Mouse (Mus musculus) cerebellum, adult 2 months (tissue): ENCODE measurements around the gene Ank3. TPM values are rescaled to one million over a fixed set of nuclear protein-coding genes. Genes with fewer than 3 reads are reported as not detected.

ENCODE experiments used
- DNase-seq, 2 experiments: peaks; one replicate each; pipeline ENCODE4 v3.0.0; 2021
- H3K27ac ChIP-seq: fragments of 200-500 bp; 2 replicates; pipeline ENCODE4 v1.5.1; 2012; ENCODE audit warnings: low read length, control low read depth, inconsistent platforms; ENCODE audit not compliant: insufficient read depth
- H3K27me3 ChIP-seq: fragments of 200-500 bp; 2 replicates; pipeline ENCODE4 v1.6.1; 2012; ENCODE audit warnings: inconsistent platforms, mild to moderate bottlenecking, low read length, moderate library complexity; ENCODE audit not compliant: control insufficient read depth, insufficient read depth
- H3K4me1 ChIP-seq: fragments of 200-500 bp; 2 replicates; pipeline ENCODE4 v1.6.1; 2011; ENCODE audit warnings: low read length; ENCODE audit not compliant: control insufficient read depth, insufficient read depth
- H3K4me3 ChIP-seq: fragments of 200-500 bp; replicated peaks from 2 replicates; pipeline ENCODE3; 2011; ENCODE audit warnings: mild to moderate bottlenecking, low read depth, low read length, control low read depth; ENCODE audit not compliant: insufficient read depth
- CTCF ChIP-seq: fragments of 200-500 bp; IDR thresholded peaks from 2 replicates; pipeline ENCODE4 v1.5.1; 2011; ENCODE audit warnings: low read depth, mild to moderate bottlenecking, control low read depth, low read length, moderate library complexity, borderline replicate concordance; ENCODE audit not compliant: insufficient read depth
- POLR2A ChIP-seq: fragments of 200-500 bp; IDR thresholded peaks from 2 replicates; pipeline ENCODE4 v1.6.1; 2011; ENCODE audit warnings: low read length, control low read depth, borderline replicate concordance; ENCODE audit not compliant: insufficient read depth
- WGBS: fragments of 180-500 bp; shearing (Covaris S2); methylation state at CpG from one replicate; pipeline ENCODE4 v1.1.7; 2018; 5-methylcytosine and 5-hydroxymethylcytosine counted together
- polyA plus RNA-seq: library from polyadenylated mRNA; depleted of rRNA; stranded (reverse); fragments of >200 nt; gene quantifications from 2 replicates; pipeline ENCODE4 v1.2.3, GENCODE M21; 2012

The Ank3 gene
- polyA plus RNA-seq, 1 experiment: 239 TPM

DNA sequence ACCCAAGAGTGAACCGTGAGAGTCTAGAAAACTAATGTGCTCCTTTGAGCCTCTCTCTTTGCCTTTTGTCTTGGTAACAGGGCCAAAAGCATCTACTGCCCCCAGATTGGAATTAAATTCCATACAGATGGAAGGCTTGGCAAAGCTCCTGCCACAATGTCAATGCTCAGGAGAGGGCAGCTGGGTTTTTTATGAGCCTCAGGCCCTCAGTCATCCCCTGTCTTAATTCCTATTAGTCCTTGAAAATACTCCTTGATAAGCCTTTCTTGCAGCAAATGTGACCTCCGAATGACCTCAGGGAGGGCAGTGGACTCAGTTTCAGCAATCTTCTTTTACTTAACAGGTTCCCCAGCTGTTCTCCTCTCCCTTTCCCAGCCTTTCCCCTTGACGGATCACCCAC lies 635.3 kb downstream of the Ank3 start:
- DNase-seq: no peak
- Histone ChIP-seq H3K4me1 (peaks cover 2% of the 10 kb centered on the region; the same call in 1 of the 2 replicates), H3K27ac (no peak overlapping the region), H3K27me3 (no peaks in the 10 kb centered on the region), H3K4me3 (no peak overlapping the region)
- TF ChIP-seq POLR2A (no peak), CTCF (no peak)
- 69% methylated on average over 3 of the region's 3 CpGs for WGBS

- no peak for DNase-seq
- Histone ChIP-seq H3K27me3 (no peaks in the 10 kb centered on the region), H3K4me3 (no peak overlapping the region), H3K27ac (no peak overlapping the region), H3K4me1 (no peaks in the 10 kb centered on the region)
- TF ChIP-seq POLR2A (no peak), CTCF (no peak)
- WGBS: 88% methylated on average over 17 of the region's 17 CpGs
Measured at GRCm38 (mm10) chr10:70039871-70040291, 641.3 kb downstream of the Ank3 start.

GRCm38 (mm10) chr10:70041562-70041961 lies 643.0 kb downstream of the Ank3 start:
- DNase-seq: no peak
- H3K4me1 ChIP-seq: no peaks in the 10 kb centered on the region
- H3K27me3 ChIP-seq: no peaks in the 10 kb centered on the region
- TF ChIP-seq CTCF (no peak), POLR2A (no peak)
- no peak overlapping the region for H3K4me3 ChIP-seq
- no peak overlapping the region for H3K27ac ChIP-seq

GRCm38 (mm10) chr10:70045722-70046121 lies 647.1 kb downstream of the Ank3 start:
- TF ChIP-seq POLR2A (no peak), CTCF (no peak)
- no peaks in the 10 kb centered on the region for H3K27me3 ChIP-seq
- 77% methylated on average over 2 of the region's 2 CpGs for WGBS
- no peaks in the 10 kb centered on the region for H3K4me1 ChIP-seq
- no peak overlapping the region for H3K27ac ChIP-seq
- no peak overlapping the region for H3K4me3 ChIP-seq
- no peak for DNase-seq

DNA sequence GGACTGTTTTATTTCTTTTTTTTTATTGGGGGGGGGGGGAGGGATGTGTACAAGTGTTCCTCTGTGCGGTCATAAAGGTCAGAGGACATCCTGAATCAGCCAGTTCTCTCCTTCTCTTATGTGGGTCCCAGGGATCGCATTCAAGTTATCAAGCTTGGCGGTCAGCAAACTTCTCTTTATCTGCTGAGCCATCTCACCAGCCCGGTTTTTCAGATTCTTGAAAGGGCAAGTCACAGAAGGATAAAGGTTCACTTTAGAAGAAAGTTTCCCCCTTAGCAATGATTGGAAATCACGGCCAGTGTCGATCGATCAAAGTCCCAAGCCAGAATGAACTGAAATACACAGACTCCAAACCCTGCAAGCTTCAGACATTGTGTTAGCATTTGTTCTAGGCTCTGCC lies 651.2 kb downstream of the Ank3 start:
- TF ChIP-seq POLR2A: no peak
- H3K27ac ChIP-seq: no peak overlapping the region
- no peaks in the 10 kb centered on the region for H3K4me1 ChIP-seq
- H3K27me3 ChIP-seq: no peaks in the 10 kb centered on the region
- DNase-seq: no peak
- no peak overlapping the region for H3K4me3 ChIP-seq
- 90% methylated on average over 7 of the region's 7 CpGs for WGBS

DNA sequence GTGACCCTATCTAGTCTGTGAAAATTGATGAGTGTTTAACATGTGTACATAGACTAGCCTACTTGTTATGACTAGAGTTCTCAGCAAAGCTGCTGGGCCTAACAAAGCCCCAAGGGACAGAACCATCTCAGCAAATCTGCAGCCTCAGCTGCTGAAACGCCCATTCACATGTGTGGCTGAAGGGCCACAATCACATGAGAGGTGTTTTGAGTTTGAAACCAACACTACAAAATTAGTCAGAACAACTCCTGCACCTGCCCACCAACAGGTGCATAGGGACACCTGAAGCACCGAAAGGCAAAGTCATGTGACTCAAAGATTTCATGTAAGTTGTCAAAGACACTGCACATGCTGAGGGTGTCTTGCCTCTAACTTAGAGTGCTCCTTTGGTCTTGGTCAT lies 656.7 kb downstream of the Ank3 start:
- TF ChIP-seq POLR2A: no peak
- TF ChIP-seq CTCF: no peak
- WGBS: 93% methylated on average over 2 of the region's 2 CpGs
- no peak overlapping the region for H3K27ac ChIP-seq
- no peaks in the 10 kb centered on the region for H3K27me3 ChIP-seq
- H3K4me3 ChIP-seq: no peak overlapping the region
- DNase-seq: no peak
- H3K4me1 ChIP-seq: 0 out of 2 replicates have a peak, but pooled peaks cover 4% of the 10 kb centered on the region

- no peak for TF ChIP-seq CTCF
- no peak for TF ChIP-seq POLR2A
- Histone ChIP-seq H3K4me1 (0 out of 2 replicates have a peak, but pooled peaks cover 4% of the 10 kb centered on the region), H3K27ac (no peak overlapping the region), H3K27me3 (no peaks in the 10 kb centered on the region), H3K4me3 (no peak overlapping the region)
- 30% methylated on average over 3 of the region's 3 CpGs for WGBS
- no peak for DNase-seq
Measured at GRCm38 (mm10) chr10:70057064-70057463, 658.5 kb downstream of the Ank3 start.

DNA sequence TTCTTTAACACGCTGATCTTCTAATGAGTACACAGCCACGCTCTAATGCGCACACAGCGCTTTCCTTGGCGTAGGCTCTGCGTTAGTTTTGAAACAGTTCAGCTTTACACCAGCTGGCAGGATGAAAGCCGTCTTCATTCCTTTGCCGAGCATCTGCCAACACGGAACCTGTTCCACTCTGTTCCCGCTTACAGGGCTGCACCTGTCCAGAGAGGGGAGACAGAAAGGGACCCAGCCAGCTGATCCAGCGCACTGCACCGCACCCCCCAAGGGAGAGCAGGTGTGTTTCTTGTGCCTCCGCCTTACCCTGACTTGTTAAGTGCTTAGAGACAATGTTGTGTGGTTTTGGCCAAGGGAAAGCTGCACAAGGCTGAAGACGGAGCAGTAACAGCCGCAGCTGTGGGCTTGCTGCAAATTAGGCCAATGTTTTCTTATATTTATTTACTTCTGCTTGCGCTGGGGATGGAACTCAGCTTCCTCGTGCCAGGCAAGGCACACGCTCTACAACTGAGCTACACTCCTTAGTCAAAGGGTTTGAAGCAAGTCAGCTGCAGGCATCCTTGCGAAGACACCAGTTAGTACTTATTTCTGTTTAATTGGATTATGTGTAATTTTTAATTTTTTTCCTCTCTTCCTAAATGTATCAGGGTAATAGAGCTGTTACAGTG lies 661.6 kb downstream of the Ank3 start:
- TF ChIP-seq POLR2A: no peak
- TF ChIP-seq CTCF: no peak
- H3K4me1 ChIP-seq: 0 out of 2 replicates have a peak, but pooled peaks cover 4% of the 10 kb centered on the region
- no peak for DNase-seq
- H3K27me3 ChIP-seq: no peaks in the 10 kb centered on the region
- no peak overlapping the region for H3K4me3 ChIP-seq
- no peak overlapping the region for H3K27ac ChIP-seq
- WGBS: 9% methylated on average over 19 of the region's 19 CpGs

- no peak for TF ChIP-seq CTCF
- no peak for TF ChIP-seq POLR2A
- no peak for DNase-seq
- no peaks in the 10 kb centered on the region for H3K27me3 ChIP-seq
- 0 out of 2 replicates have a peak, but pooled peaks cover 4% of the 10 kb centered on the region for H3K4me1 ChIP-seq
- H3K4me3 ChIP-seq: no peak overlapping the region
- H3K27ac ChIP-seq: no peak overlapping the region
- WGBS: 9% methylated on average over 10 of the region's 10 CpGs
Measured at GRCm38 (mm10) chr10:70060689-70061081, 662.1 kb downstream of the Ank3 start.
